In the genomic region with DNA sequence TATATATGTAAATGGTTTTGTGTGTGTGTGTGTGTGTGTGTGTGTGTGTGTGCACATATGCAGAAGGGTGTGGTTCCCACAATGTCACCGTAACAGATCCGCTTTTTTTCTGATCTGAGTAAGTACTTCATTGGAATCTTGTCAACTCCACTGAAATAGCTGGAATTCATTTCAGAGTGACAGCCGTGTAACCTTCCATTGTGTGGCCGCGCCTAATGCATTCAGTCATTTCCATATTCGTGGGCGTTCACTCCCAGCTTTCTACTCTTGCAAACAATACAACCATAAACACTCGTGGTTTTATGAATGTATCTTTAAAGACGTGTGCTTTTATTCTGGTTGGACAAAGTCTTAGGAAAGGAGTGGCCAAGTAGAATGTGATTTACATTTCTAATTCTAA, we compare ENCODE assay signal across 15 mouse cellular contexts. TPM values are rescaled to one million over a fixed set of nuclear protein-coding genes. Genes with fewer than 3 reads are reported as not detected.
A peak's percentile ranks its signal among the peaks of the same experiment; 100 is the strongest.
DNase-seq lines count a peak whose midpoint lies in the region; ATAC-seq and TF ChIP-seq lines count a peak whose summit lies in the region.
"Had no signal": no experiment of that assay in that cellular context is flagged by ENCODE, and none has a peak within 500 bp of the region (broad histone marks: within the 10 kb centered on the region; RNA-seq: fewer than 3 reads in every experiment).

No protein-coding gene starts in this region.

- TF ChIP-seq POLR2A in kidney, adult 2 months (IDR thresholded peaks at IDR 0.05; ENCODE audit: low read depth, low read length) = no peak

- DNase-seq in heart, adult 11 months = peak; percentile 73
- DNase-seq in heart, adult 9 months (ENCODE audit: low spot score in 2 of 2) = no peak
- DNase-seq in kidney, adult 2 months = peak; percentile 15
- no peak for DNase-seq in kidney, postnatal 14 days
- peak; percentile 76 for DNase-seq in brain, adult 2 months (ENCODE audit: low read depth, low spot score)
- DNase-seq in midbrain, embryonic 11.5 days (ENCODE audit: low spot score, missing footprints) = peak; percentile 94
- no peak for DNase-seq in cerebellum, adult 18-20 months
- DNase-seq in adrenal gland, postnatal 10 days = no peak
- DNase-seq: cerebellum, postnatal 10 days; retina, postnatal 1 day had no signal

- no peaks in the 10 kb centered on the region for H3K4me1 ChIP-seq in kidney, adult 2 months (ENCODE audit: control insufficient read depth, insufficient read depth, low read length)
- H3K4me1 ChIP-seq in midbrain, embryonic 11.5 days (ENCODE audit: control insufficient read depth, insufficient read depth, low read length) = peaks cover 21% of the 10 kb centered on the region
- H3K4me1 ChIP-seq: limb, embryonic 10.5 days; megakaryocyte, embryonic 14.5 days had no signal

- H3K4me2 ChIP-seq in midbrain, embryonic 11.5 days = no peak overlapping the region

- ATAC-seq in midbrain, embryonic 11.5 days (ENCODE audit: low FRiP score) = peak; percentile 81
- ATAC-seq: inflammation-experienced regulatory T-cells, adult 6 months had no signal

- no peaks in the 10 kb centered on the region for H3K9me3 ChIP-seq in midbrain, embryonic 11.5 days (ENCODE audit: control insufficient read depth, low read length)
- H3K9me3 ChIP-seq: limb, embryonic 10.5 days; megakaryocyte, embryonic 14.5 days had no signal

- TF ChIP-seq CTCF in kidney, adult 2 months (conservative IDR thresholded peaks at IDR 0.05; ENCODE audit: insufficient read depth, insufficient read length, low read depth, low read length) = no peak

- 69% methylated on average over 9 of the region's 9 CpGs for WGBS in kidney, adult 2 months
- WGBS in midbrain, embryonic 11.5 days = 21% methylated on average over 9 of the region's 9 CpGs

- H3K27ac ChIP-seq in kidney, adult 2 months (ENCODE audit: insufficient read depth, low read depth, low read length) = no peak overlapping the region
- no peak overlapping the region for H3K27ac ChIP-seq in midbrain, embryonic 11.5 days (ENCODE audit: low read depth, low read length)
- H3K27ac ChIP-seq: kidney, postnatal 0 days; limb, embryonic 10.5 days; liver, embryonic 14.5 days had no signal

- no peak overlapping the region for H3K4me3 ChIP-seq in kidney, adult 2 months (ENCODE audit: insufficient read depth, low read depth, low read length)
- no peak overlapping the region for H3K4me3 ChIP-seq in midbrain, embryonic 11.5 days (ENCODE audit: low read depth, low read length)
- H3K4me3 ChIP-seq: limb, embryonic 10.5 days; megakaryocyte, embryonic 14.5 days had no signal

- H3K9ac ChIP-seq in midbrain, embryonic 11.5 days (ENCODE audit: low read length) = no peak overlapping the region
- H3K9ac ChIP-seq: liver, embryonic 14.5 days had no signal

- H3K27me3 ChIP-seq in kidney, adult 2 months (replicated peaks; ENCODE audit: control insufficient read depth, insufficient read depth, low read length) = no peaks in the 10 kb centered on the region
- no peaks in the 10 kb centered on the region for H3K27me3 ChIP-seq in midbrain, embryonic 11.5 days (ENCODE audit: control insufficient read depth, insufficient read depth, low read length)

- H3K36me3 ChIP-seq in kidney, adult 2 months (ENCODE audit: control insufficient read depth, insufficient read depth, low read length) = no peaks in the 10 kb centered on the region
- no peaks in the 10 kb centered on the region for H3K36me3 ChIP-seq in midbrain, embryonic 11.5 days (ENCODE audit: control insufficient read depth, insufficient read depth, low read length)
- H3K36me3 ChIP-seq: limb, embryonic 10.5 days had no signal

RNA-seq across cellular contexts. Expression of gene Fam189a2, which starts 6.7 kb away (rescaled TPM):
- polyA plus RNA-seq in kidney, adult 2 months (2012; rRNA removed) = 7.7 and 9.0 TPM in 2 replicates
- 2.6 and 2.8 TPM in 2 replicates for polyA plus RNA-seq in midbrain, embryonic 11.5 days (2014; fragmentation: Nextera tagmentation; extraction: Ambion mirVana)
- total RNA-seq in adrenal gland, postnatal 10 days (2021) = 10 to 100 TPM in 1 of 2 experiments, 1 to 10 TPM in 1; 9.8 to 14.1 TPM
- polyA plus RNA-seq: inflammation-experienced regulatory T-cells, adult 6 months had no signal

Comparison
In these comparisons a context has a peak if more than half of its experiments do, and no peak if none do; other contexts are left out.
1. DNase-seq: peak in heart, adult 11 months (single experiment), kidney, adult 2 months (single experiment), brain, adult 2 months (single experiment) and midbrain, embryonic 11.5 days (single experiment); none in heart, adult 9 months (0 of 2), kidney, postnatal 14 days (single experiment), cerebellum, adult 18-20 months (0 of 2) and adrenal gland, postnatal 10 days (single experiment).